Mouse (Mus musculus) erythroblast, embryonic 14.5 days (primary cell): ENCODE data around the gene AA986860.

ENCODE experiments used
- GATA1 ChIP-seq: IDR thresholded peaks from 2 replicates; pipeline ENCODE4 v1.6.1; 2012; ENCODE audit warnings: low read length, inconsistent platforms, mixed read lengths
- TAL1 ChIP-seq: IDR thresholded peaks from 3 replicates; pipeline ENCODE4 v1.6.1; 2012; ENCODE audit warnings: low read length, inconsistent platforms, mixed read lengths

DNA sequence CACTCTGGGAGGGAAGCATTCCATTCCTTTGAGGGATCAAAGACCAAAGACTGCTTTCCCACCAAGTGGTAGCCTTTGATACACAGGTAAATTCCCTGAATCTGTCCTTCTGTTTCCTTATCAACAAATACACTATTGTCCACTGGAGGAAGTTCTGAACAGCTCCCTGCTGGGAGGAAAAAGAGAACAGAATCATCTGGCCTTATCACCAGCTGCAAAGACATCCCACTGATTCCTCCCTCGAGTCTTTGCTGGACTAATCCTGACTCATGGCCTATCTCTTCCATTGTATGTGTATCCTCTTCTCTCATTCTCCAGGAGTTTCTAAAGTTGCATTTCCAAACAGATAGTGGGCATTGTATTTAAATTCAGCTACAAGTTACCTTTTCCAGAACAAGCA lies 47.9 kb upstream of the AA986860 start:
- TF ChIP-seq GATA1 (no peak), TAL1 (no peak)
